Mouse (Mus musculus) adrenal gland, postnatal 0 days (tissue): Measurements from ENCODE around the gene Ccdc8. TPM values are rescaled to one million over a fixed set of nuclear protein-coding genes. Genes with fewer than 3 reads are reported as not detected.

ENCODE experiments used
- polyA plus RNA-seq: library from polyadenylated mRNA; unstranded; fragments of >200 nt; fragmentation: Nextera tagmentation; extraction: Ambion mirVana; gene quantifications from 2 replicates; pipeline ENCODE4 v1.2.1, GENCODE M21; 2015

Gene Ccdc8
- polyA plus RNA-seq, result 9.0 and 13.9 TPM in 2 replicates

GRCm38 (mm10) chr7:16992451-16992807 is at the start of gene Ccdc8:
Gene Ccdc8, plus strand, starts transcription at chr7:16992708.

GRCm38 (mm10) chr7:16944061-16944807 is 48.3 kb upstream of the Ccdc8 start, which contains the start of gene Pnmal2:
Gene Pnmal2, plus strand, starts transcription at chr7:16944682.

GRCm38 (mm10) chr7:16959539-16960187 is 32.8 kb upstream of the Ccdc8 start, which contains the start of gene Pnmal1:
Gene Pnmal1, plus strand, starts transcription at chr7:16959679.

GRCm38 (mm10) chr7:16982859-16983568 is 9.5 kb upstream of the Ccdc8 start, which contains the start of gene Gm42372:
Gene Gm42372, plus strand, starts transcription at chr7:16983086.

GRCm38 (mm10) chr7:17027588-17028343 is 35.3 kb downstream of the Ccdc8 start, which contains the start of gene Ppp5c:
Gene Ppp5c, minus strand, starts transcription at chr7:17027924.

Other genes with a start within 250 kb of the Ccdc8 start
- 32.6 and 34.6 TPM in 2 replicates for gene Slc1a5, start 211.4 kb upstream of the Ccdc8 start, polyA plus RNA-seq
- gene Strn4, start 176.8 kb upstream of the Ccdc8 start, polyA plus RNA-seq, result 53.2 and 53.6 TPM in 2 replicates
- 20.1 and 20.4 TPM in 2 replicates for gene Fkrp, start 176.0 kb upstream of the Ccdc8 start, polyA plus RNA-seq
- 6.5 and 9.0 TPM in 2 replicates for gene Prkd2, start 149.8 kb upstream of the Ccdc8 start, polyA plus RNA-seq
- gene Dact3, start 117.4 kb upstream of the Ccdc8 start, polyA plus RNA-seq, result 4.1 and 8.1 TPM in 2 replicates
- gene Gng8, start 100.9 kb upstream of the Ccdc8 start, polyA plus RNA-seq, result 2.6 and 3.4 TPM in 2 replicates
- gene Ptgir, start 86.2 kb upstream of the Ccdc8 start, polyA plus RNA-seq, result 1.3 TPM in 2 replicates
- 126 and 136 TPM in 2 replicates for gene Calm3, start 68.6 kb upstream of the Ccdc8 start, polyA plus RNA-seq
- 17.8 and 18.2 TPM in 2 replicates for gene Pnmal2, start 48.0 kb upstream of the Ccdc8 start, polyA plus RNA-seq
- gene Pnmal1, start 33.0 kb upstream of the Ccdc8 start, polyA plus RNA-seq, result 7.1 and 9.2 TPM in 2 replicates
- gene Gm42372, start 9.6 kb upstream of the Ccdc8 start, polyA plus RNA-seq, result 0.51 and 0.99 TPM in 2 replicates
- 44.2 and 54.7 TPM in 2 replicates for gene Ppp5c, start 35.2 kb downstream of the Ccdc8 start, polyA plus RNA-seq
- gene Hif3a, start 69.7 kb downstream of the Ccdc8 start, polyA plus RNA-seq, result 3.5 and 6.6 TPM in 2 replicates
- 0.80 and 1.0 TPM in 2 replicates for gene Psg16, start 81.3 kb downstream of the Ccdc8 start, polyA plus RNA-seq
- gene Ceacam3, start 157.6 kb downstream of the Ccdc8 start, polyA plus RNA-seq, result not detected in 2 replicates
- not detected in 2 replicates for gene Psg29, start 210.8 kb downstream of the Ccdc8 start, polyA plus RNA-seq